Mouse (Mus musculus) thymus, postnatal 4 days (tissue): ENCODE measurements around the gene Slc10a6.

Experiments
- DNase-seq: peaks from one replicate; pipeline ENCODE4 v3.0.0; 2021

The Slc10a6 gene

DNA sequence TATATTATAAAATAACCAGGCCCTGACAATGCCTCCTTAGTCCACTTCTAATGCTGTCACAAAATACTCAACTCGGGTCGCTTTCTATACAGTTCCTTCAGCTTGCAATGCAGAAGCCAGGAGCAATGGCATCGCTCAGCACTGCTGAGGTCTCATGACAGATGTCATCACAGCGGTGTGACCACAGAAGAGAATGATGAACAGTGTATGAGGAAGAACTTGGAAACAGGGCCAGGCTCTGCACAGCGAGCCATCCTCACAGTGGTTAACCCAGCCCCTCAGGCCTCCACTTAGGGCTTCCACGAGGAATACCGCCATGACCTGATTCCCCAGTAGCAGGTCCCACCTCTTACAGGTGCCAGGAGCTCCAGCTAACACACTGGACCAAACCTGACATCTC, 14.8 kb downstream of the Slc10a6 start:
- DNase-seq = no peak

DNA sequence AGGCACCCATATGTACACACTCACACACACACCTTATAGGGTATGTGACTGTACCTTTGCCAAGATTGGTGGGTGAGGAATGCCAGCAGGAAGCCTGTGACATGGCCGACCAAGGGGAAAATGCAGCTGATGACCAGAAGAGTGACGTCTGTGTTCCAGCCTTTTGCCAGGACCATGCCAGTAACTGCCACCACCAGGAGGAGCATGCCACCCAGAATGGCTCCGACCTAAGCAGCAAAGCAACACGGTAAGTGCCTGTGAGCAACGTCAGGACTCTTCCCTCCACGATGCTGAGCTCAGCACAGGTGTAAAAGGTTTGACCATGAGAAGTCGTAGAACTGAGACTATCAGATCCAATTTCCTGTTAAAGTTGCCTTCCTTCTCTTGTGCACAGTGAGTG, 16.9 kb downstream of the Slc10a6 start:
- DNase-seq = no peak

DNA sequence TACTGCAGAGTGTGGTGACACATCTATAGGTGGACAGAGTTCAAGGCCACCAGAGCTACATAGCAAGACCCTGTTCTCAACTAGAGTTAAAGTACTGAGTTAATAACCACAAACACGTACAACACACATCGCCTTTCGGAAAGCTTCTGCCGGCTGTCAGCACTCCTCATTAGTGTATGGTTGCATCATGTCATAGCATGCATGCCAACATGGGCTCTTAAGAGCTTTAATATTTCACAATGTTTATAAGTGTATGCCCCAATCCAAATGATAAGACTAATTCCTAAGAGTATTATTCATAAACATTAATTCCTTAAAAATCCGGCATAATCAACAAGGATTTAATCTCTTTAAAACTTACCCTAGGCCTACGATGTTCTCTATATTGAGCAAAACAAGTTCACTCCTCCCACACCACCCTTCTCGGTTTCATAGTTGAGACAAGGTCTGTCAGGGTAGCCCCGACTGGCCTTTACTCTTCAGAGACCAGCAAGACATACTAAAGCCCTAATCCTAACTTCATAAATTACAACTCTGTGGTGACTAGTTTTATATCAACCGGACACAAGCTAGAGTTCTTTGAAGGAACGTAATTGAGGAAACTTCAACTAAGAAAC, 18.2 kb downstream of the Slc10a6 start:
- no peak for DNase-seq

DNA sequence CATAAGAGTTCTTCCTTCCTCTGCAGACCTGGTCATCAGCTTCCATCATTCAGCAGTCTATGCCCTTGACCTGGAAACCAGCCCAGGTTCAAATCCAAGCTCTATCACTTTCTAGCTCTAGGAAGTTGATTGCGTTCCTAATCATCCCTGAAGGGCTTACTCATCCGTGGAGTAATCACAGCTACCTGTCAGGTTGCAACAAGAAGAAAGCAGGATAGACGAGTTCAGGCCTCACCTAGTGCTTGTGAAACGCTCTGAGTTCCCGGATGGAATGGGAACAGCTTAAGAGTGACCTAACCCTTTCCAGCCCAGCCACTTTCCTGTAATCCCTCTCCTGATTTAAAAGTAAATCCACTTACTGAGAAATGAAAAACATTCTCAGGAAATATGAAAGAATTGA, 19.1 kb downstream of the Slc10a6 start:
- DNase-seq = no peak

DNA sequence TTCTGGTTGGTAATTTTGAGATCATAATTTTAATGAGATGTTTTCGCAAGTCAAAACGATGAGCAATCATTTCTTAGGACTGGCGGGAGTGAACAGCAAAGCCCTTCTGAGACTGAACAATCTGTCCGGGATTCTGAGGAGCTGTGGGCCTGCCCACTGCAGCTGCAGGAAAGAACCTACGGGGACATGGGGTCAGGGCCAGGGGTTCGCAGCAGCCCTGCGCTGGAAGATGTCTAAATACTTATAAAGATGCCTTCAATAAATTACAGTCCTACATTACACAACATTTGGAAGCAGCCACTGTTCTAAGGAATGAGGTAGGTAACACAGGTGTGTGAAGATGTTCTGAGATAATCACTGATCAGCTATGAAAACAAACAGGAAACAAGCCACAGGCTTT, 23.5 kb downstream of the Slc10a6 start:
- DNase-seq = no peak

DNA sequence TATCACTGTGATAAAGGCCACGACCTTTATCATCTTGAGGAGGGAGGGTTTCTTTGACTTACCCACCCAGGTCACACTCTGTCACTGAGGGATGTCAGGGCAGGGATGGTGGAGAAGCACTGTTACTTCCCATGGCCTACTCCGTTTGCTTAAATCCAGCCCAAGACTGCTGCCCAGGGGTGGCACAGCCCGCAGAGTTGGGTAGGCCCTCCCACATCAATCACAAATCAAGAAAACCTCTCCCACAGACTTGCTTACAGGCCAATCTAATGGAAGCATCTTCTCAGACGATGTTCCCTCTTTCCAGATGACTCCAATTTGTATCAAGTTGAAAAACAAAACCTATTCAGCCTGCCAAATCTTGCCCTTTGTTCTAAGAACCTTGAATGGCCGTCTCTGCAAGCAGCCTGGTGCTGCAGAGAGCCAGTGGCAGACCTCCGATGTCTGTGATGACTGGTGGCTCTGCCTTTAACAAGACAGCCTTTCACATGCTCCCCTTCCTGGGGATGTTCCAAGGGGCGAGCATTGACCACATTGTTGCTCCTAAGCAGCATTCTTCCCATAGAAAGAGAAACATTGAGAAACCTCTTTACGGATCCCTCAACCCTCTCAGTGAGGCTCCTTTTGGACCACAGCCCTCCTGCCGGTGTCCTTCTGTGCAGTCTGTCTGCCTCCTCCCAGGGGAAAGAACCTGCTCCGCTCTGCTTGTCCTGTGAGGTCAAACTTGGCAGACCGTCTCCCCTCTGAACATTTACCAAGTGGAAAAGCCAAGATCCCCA, 25.9 kb downstream of the Slc10a6 start:
- no peak for DNase-seq

DNA sequence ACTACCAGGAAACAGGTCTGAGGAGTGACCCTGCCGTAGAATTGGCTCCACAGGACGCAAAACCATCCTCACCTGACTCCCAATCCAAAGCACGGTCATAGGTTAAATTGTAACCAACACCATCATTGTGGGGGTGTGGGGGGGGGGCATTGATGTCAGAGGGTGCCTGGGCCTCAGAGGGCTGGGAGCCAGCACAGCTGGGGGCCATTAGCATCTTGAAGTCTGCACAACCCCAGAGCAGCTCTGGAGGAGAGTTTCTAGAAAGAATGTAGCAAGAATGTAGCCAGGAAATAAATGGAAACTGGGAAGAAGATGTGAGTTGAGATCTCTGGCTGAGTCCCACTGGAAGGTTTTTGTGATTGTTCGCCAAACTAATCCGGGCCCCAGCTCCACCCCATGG, 30.3 kb downstream of the Slc10a6 start:
- no peak for DNase-seq

DNA sequence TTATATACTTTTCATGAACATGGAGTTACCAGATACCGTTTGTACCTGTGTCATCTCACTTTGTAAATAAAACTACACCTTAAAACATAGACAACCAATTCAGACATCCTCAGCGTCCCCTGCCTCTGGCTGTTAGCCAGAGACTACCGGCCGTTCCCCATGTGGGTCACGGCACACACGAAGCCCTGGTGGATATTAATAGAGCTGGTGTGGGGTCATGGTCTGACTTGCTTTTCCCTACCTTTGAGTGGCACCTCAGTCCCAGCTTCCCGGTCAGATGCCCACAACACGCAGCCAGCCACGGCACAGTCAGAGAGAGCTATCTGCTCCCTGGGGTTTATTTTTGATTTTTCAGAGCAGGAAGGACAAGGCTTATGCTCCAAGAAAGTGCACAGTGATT, 30.9 kb downstream of the Slc10a6 start:
- DNase-seq = no peak

DNA sequence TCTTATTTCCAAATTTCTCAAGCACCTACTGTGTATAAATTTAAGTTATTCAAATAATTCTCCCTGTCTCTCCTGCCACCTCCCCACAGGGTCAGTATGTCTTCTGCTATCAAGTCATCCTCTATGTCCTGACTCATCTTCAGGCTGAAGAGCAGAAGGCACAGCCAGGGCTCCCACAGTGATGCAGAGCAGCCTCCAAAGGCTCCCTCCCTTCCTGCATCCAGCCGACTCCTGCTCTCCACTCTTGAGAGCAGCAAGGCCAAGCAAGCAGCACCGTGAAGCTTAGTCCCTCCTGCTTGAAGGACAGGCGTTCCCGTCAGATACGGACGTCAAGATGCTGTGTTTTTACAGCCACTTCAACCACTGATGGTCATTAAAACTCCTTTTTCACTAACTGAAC, 31.6 kb downstream of the Slc10a6 start:
- no peak for DNase-seq

DNA sequence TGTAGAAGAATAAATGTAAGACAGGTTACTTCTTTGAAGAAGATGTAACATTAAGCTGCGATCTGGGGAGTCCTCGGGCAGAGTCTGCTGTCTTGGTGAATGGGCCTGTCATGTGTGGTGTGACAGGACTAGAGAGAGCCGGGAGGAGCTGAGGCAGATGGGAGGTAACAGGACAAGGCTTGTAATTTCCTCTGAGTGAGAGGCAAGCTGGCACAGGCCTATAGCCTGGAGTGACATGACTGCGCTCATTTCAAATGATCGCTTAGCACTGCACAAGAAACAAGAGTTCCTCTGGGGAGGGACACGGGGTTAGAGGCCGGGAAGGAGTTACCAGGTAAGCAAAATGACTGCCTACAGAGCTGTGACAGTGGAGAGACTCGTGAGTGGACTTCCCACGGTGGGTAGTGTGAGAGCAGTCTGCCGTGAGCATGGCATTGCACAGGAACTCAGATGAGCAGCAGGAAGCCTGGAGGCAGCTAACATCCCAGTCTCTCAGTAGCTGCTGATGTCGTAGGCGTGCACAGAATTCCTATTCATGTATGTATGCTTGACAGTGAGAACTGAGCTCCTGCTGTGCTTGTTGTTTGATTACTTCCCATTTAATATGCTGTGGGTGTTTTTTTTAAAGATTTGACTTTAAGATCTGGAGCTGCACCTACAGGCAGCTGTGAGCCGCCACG, 32.6 kb downstream of the Slc10a6 start:
- no peak for DNase-seq

DNA sequence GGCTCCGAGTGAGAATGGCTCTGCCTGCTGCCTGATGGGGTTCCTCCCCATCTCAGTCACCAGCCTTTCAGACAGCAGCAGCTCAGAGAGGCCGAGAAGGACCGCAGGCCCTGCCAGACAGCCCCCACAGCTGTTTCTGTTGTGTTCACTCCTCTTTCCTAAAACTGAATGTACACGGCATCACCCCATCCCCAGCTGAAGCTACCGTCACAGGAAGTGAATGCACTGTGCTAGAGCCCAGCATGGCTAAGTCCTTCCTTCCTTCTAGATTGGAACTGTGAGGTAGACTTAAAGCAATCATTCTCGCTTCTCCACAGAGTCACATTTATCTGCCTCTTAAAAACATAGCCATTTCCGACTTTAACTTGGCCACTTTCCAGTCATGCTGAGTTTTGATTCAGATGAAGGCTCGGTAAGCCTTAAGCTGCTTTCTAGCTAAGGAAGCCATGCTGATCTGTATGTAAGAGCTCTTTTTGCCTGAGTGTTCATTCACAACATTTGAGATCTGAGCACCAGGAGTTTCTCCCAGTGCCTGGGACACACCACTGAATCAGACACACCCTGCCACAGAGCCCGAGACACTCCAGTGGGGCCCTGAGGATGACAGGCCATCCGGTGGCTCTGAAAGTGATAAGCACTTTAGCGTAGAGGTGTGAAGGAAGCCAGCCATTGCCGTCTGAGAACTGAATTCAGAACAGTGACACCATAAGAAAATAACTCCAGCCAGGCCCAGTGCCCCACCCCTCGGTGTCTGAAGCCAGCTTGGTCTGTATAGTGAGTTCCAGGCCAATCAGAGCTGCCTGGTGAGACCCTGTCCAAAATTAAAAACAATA, 33.6 kb downstream of the Slc10a6 start:
- DNase-seq = no peak

DNA sequence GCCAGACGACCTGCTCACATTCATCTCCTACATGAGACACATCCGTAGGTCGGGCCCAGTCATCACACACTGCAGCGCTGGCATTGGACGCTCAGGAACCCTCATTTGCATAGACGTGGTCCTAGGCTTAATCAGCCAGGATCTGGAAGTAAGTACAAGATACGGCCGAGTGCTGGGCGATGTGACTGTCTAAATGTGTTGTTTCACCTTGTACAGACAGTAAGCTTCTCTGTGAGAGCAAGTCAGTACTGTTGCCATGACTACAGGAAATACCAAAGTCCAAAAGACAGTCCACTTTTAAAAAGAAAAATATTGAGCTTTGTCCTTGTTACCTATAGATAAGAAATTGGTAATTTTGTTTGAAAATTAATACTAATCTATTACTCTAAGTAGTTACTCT, 35.6 kb downstream of the Slc10a6 start:
- no peak for DNase-seq

DNA sequence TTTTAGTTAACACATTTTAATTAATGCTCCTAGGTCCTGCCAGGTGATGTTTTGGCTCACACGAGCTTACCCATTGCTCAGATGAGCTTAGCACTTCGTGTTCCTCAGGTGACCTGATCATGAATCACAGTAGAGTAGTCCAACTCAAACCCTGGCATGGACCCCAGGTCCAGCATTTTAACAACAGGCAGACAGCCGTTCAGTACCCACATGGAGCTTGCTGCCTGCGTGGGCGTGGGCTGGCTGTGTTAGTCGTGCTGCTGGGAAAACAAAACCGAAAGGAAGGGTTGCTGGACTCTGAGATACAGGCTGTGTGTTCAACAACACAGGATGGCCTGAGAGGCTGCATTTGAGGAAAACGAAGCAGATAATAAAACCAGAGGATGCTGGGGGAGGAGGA, 36.5 kb downstream of the Slc10a6 start:
- DNase-seq = no peak

DNA sequence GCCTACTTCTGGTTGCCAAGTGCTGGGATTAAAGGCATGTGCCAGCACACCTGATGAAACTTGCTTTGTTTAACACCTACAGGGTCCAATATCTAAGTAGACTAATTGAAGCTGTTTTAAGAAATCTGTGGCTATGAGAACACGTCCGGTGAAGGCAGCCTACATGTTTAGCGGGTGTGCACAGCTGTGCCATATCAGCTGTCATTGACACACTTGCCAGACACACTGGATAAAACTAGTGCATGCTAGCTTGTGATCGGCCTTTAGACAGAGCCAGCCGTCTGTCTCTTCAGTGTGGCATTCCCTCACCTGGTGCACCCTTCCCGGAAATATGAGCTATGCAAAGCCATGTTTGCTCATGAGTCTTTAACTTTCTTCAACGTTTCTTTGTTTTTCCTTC, 37.4 kb downstream of the Slc10a6 start:
- no peak for DNase-seq

DNA sequence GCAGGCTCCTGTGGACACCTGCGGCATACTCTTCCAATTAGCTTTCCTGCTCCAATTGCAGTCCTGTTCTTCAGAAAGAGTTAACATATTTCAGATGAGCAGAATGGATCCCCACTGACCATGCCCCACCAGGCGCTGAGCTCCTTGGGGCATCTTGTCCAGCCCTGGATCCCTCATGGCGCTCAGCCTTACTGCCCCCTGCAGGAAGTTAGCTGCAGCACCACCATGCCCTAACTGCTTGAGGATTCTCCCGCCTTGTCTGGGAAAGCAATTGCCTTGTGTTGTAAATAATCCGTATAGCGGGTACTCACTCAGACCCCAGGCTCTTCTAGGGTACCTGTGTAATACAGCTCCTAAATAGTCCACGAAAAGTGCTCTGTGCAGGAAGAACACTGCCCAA, 42.0 kb downstream of the Slc10a6 start:
- DNase-seq = peak; percentile 30

DNA sequence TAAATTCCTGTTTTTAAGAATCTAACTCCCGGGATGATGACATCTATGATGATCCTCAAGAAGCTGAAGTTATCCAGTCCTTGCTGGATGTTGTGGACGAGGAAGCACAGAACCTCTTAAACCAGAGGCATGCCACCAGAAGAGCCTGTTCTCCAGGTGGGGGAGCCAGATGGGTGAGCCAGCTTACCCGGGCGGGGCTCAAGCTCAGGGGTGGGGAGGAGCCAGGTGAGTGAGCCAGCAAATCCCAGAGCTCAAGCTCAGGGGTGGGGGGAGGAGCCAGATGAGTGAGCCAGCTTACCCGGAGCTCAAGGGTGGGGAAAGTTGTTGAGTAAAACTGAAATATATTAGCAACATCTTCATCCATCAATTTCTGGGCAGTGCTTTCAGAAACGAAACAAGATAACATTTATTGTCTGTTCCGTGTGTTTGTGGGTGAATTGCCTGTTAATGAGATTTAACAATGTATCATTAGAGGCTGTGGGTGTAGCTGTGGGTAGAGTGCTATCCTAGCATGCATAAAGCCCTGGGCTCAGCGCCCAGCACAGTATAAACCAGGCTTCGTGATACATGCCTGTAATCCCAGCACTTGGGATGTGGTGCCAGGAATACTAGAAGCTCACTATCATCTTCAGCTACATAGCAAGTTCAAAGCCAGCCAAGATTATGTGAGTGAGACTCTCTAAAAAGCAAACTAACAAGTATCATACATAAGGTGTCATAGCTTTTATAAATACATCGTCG, 49.4 kb downstream of the Slc10a6 start:
- peak; percentile 18 for DNase-seq

DNA sequence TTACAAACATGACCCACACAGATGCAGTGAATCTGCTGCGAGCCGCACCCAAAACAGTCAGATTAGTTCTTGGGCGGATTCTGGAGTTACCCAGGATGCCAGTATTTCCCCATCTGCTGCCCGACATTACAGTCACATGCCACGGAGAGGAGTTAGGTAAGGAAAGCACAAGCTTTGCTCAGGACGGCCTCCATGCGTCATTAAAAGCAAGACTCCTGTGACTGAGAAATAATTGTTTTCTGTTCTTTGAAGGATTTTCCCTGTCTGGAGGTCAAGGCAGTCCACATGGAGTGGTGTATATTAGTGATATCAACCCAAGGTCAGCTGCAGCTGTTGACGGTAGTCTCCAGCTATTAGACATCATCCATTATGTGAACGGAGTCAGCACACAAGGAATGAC, 59.8 kb downstream of the Slc10a6 start:
- DNase-seq = no peak

DNA sequence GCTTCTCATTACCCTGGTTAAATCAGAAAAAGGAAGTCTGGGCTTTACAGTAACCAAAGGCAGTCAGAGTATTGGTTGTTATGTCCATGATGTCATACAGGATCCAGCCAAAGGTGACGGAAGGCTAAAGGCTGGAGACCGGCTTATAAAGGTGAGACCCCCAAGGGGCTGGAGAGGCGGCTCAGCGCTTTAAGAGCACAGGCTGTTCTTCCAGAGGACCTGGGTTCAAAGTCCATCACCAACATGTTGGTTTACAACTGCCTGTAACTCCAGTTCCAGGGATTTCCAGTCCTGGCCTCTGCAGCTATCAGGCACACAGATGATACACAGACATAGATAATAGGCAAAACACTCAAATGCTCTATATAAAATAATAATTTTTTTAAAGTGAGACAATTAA, 61.2 kb downstream of the Slc10a6 start:
- no peak for DNase-seq

DNA sequence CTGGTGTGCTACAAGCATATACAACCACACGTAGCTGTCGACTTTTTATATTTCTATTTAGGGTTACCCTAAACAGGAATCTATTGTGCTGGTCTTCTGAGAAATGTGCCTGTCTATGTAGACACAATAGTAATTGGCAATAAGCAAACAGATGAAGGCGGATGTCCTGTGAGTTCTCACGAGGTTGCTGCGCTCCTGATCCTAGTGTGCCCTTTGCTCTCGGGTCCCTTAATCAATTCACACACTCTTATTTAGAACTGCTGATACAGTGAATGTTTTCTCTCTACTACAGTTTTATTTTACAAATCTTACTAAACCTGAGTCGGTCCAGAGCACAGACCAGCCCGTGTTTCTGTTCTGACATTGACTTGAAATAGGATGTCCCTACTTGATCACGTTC, 68.7 kb downstream of the Slc10a6 start:
- DNase-seq = no peak
